Comparison of ENCODE assay signal across 21 mouse cellular contexts in the genomic region with DNA sequence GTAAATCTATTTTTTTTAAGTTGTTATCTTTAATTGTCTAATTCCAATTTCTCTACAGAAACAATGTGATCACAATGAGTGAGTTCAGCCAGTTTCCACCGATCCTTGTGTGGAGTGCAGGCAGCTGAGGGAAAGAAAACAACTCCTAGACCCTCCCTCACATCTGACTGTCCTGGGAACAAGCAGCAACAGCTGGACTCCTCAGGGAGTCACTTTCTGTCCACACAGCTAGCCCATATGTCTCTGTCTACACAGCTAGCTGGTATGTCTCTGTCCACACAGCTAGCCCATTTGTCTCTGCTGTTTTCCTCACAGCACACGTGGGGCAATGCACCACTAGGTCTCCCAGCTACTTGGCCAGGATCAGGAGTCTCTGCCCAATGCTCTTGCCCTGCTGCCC. TPM values are rescaled to one million over a fixed set of nuclear protein-coding genes. Genes with fewer than 3 reads are reported as not detected.
DNase-seq lines count a peak whose midpoint lies in the region; ATAC-seq and TF ChIP-seq lines count a peak whose summit lies in the region.
"Had no signal": no experiment of that assay in that cellular context is flagged by ENCODE, and none has a peak within 500 bp of the region (broad histone marks: within the 10 kb centered on the region; RNA-seq: fewer than 3 reads in every experiment).

No protein-coding gene starts in this region.

- DNase-seq in gastrocnemius, adult 2 months, result no peak
- DNase-seq in gastrocnemius, postnatal 10 days, result no peak
- DNase-seq in heart, postnatal 36 days, result no peak
- DNase-seq in midbrain, embryonic 11.5 days (ENCODE audit: low spot score, missing footprints), result peak; percentile 64
- no peak for DNase-seq in hindbrain, embryonic 11.5 days (ENCODE audit: low spot score)
- DNase-seq: adrenal gland, adult 8-10 months; adrenal gland, postnatal 14 days; adrenal gland, postnatal 36 days; cerebellum, adult 11-12 months; cerebellum, adult 2 months; cerebellum, adult 9-10 months; cerebellum, postnatal 10 days; cerebellum, postnatal 25 days; forebrain, postnatal 0 days had no signal

- WGBS in heart, embryonic 15.5 days, result 74% methylated on average over 2 of the region's 2 CpGs
- WGBS in midbrain, embryonic 11.5 days, result 86% methylated on average over 2 of the region's 2 CpGs
- WGBS in midbrain, embryonic 13.5 days, result 92% methylated on average over 2 of the region's 2 CpGs
- WGBS in hindbrain, embryonic 11.5 days, result 86% methylated on average over 2 of the region's 2 CpGs

- intact Hi-C loops in gastrocnemius, adult 2 months (cut with DNase I), result no loop called here
- intact Hi-C loops in heart, postnatal 36 days (cut with DNase I), result no loop called here

- no peak overlapping the region for H3K4me2 ChIP-seq in heart, embryonic 15.5 days
- H3K4me2 ChIP-seq in midbrain, embryonic 11.5 days, result no peak overlapping the region
- H3K4me2 ChIP-seq in midbrain, embryonic 13.5 days (replicated peaks), result no peak overlapping the region
- H3K4me2 ChIP-seq in myocyte (ENCODE audit: low read depth), result no peak overlapping the region
- no peak overlapping the region for H3K4me2 ChIP-seq in hindbrain, embryonic 11.5 days (replicated peaks; ENCODE audit: low read depth, low read length)
- H3K4me2 ChIP-seq: embryonic facial prominence, embryonic 13.5 days; forebrain, embryonic 13.5 days; forebrain, embryonic 15.5 days had no signal

- TF ChIP-seq CTCF in gastrocnemius, adult 2 months (IDR thresholded peaks at IDR 0.05), result no peak

- no peaks in the 10 kb centered on the region for H3K27me3 ChIP-seq in heart, embryonic 15.5 days
- no peaks in the 10 kb centered on the region for H3K27me3 ChIP-seq in midbrain, embryonic 11.5 days (ENCODE audit: control insufficient read depth, insufficient read depth, low read length)
- no peaks in the 10 kb centered on the region for H3K27me3 ChIP-seq in midbrain, embryonic 13.5 days
- H3K27me3 ChIP-seq in myocyte (ENCODE audit: control insufficient read depth, insufficient read depth, insufficient read length), result no peaks in the 10 kb centered on the region
- no peaks in the 10 kb centered on the region for H3K27me3 ChIP-seq in hindbrain, embryonic 11.5 days (ENCODE audit: control insufficient read depth, insufficient read depth, low read length)
- H3K27me3 ChIP-seq: embryonic facial prominence, embryonic 13.5 days; forebrain, embryonic 13.5 days; forebrain, embryonic 15.5 days had no signal

- ATAC-seq in heart, embryonic 15.5 days (replicated peaks; ENCODE audit: insufficient number of reproducible peaks, insufficient read depth, low FRiP score, low read depth), result no peak
- no peak for ATAC-seq in midbrain, embryonic 11.5 days (ENCODE audit: low FRiP score)
- no peak for ATAC-seq in midbrain, embryonic 13.5 days
- no peak for ATAC-seq in hindbrain, embryonic 11.5 days (ENCODE audit: low FRiP score)
- ATAC-seq: forebrain, embryonic 13.5 days; forebrain, embryonic 15.5 days; forebrain, postnatal 0 days had no signal

- no peaks in the 10 kb centered on the region for H3K4me1 ChIP-seq in heart, embryonic 15.5 days (replicated peaks)
- no peaks in the 10 kb centered on the region for H3K4me1 ChIP-seq in midbrain, embryonic 11.5 days (ENCODE audit: control insufficient read depth, insufficient read depth, low read length)
- no peaks in the 10 kb centered on the region for H3K4me1 ChIP-seq in midbrain, embryonic 13.5 days (replicated peaks)
- H3K4me1 ChIP-seq in hindbrain, embryonic 11.5 days (replicated peaks; ENCODE audit: control insufficient read depth, insufficient read depth, low read length), result no peaks in the 10 kb centered on the region
- H3K4me1 ChIP-seq: embryonic facial prominence, embryonic 13.5 days; forebrain, embryonic 13.5 days; forebrain, embryonic 15.5 days had no signal

- H3K9me3 ChIP-seq in heart, embryonic 15.5 days (replicated peaks), result no peaks in the 10 kb centered on the region
- no peaks in the 10 kb centered on the region for H3K9me3 ChIP-seq in midbrain, embryonic 11.5 days (ENCODE audit: control insufficient read depth, low read length)
- no peaks in the 10 kb centered on the region for H3K9me3 ChIP-seq in midbrain, embryonic 13.5 days
- H3K9me3 ChIP-seq in hindbrain, embryonic 11.5 days (ENCODE audit: control insufficient read depth, low read length), result no peaks in the 10 kb centered on the region
- H3K9me3 ChIP-seq: embryonic facial prominence, embryonic 13.5 days; forebrain, embryonic 13.5 days; forebrain, embryonic 15.5 days had no signal

- H3ac ChIP-seq in myocyte (ENCODE audit: control insufficient read depth, insufficient read length), result no peak overlapping the region

- H3K79me2 ChIP-seq in myocyte (ENCODE audit: control insufficient read depth, insufficient read depth), result peaks cover 9% of the 10 kb centered on the region

- H3K27ac ChIP-seq in gastrocnemius, adult 2 months, result peak overlapping the region; percentile 28
- no peak overlapping the region for H3K27ac ChIP-seq in heart, embryonic 15.5 days
- no peak overlapping the region for H3K27ac ChIP-seq in midbrain, embryonic 11.5 days (ENCODE audit: low read depth, low read length)
- H3K27ac ChIP-seq in midbrain, embryonic 13.5 days, result no peak overlapping the region
- no peak overlapping the region for H3K27ac ChIP-seq in hindbrain, embryonic 11.5 days (ENCODE audit: low read depth, low read length)
- H3K27ac ChIP-seq: embryonic facial prominence, embryonic 13.5 days; forebrain, embryonic 13.5 days; forebrain, embryonic 15.5 days had no signal

- H3K9ac ChIP-seq in heart, embryonic 15.5 days, result 0 out of 2 replicates have a peak overlapping the region, but pooled peaks have one; percentile 6
- H3K9ac ChIP-seq in midbrain, embryonic 11.5 days (ENCODE audit: low read length), result no peak overlapping the region
- no peak overlapping the region for H3K9ac ChIP-seq in midbrain, embryonic 13.5 days (replicated peaks)
- H3K9ac ChIP-seq in hindbrain, embryonic 11.5 days (ENCODE audit: low read depth, low read length), result no peak overlapping the region
- H3K9ac ChIP-seq: embryonic facial prominence, embryonic 13.5 days; forebrain, embryonic 13.5 days; forebrain, embryonic 15.5 days; forebrain, postnatal 0 days had no signal

- peaks cover 55% of the 10 kb centered on the region for H3K36me3 ChIP-seq in heart, embryonic 15.5 days
- peaks cover 10% of the 10 kb centered on the region for H3K36me3 ChIP-seq in midbrain, embryonic 11.5 days (ENCODE audit: control insufficient read depth, insufficient read depth, low read length)
- peaks cover 85% of the 10 kb centered on the region for H3K36me3 ChIP-seq in midbrain, embryonic 13.5 days
- peaks cover 60% of the 10 kb centered on the region for H3K36me3 ChIP-seq in myocyte (ENCODE audit: control insufficient read depth, insufficient read depth)
- 0 out of 2 replicates have a peak, but pooled peaks cover 6% of the 10 kb centered on the region for H3K36me3 ChIP-seq in hindbrain, embryonic 11.5 days (ENCODE audit: control insufficient read depth, insufficient read depth, low read length)

- no peak overlapping the region for H3K4me3 ChIP-seq in gastrocnemius, adult 2 months
- no peak overlapping the region for H3K4me3 ChIP-seq in heart, embryonic 15.5 days
- H3K4me3 ChIP-seq in midbrain, embryonic 11.5 days (ENCODE audit: low read depth, low read length), result no peak overlapping the region
- no peak overlapping the region for H3K4me3 ChIP-seq in midbrain, embryonic 13.5 days (replicated peaks)
- H3K4me3 ChIP-seq in myocyte, result no peak overlapping the region
- no peak overlapping the region for H3K4me3 ChIP-seq in hindbrain, embryonic 11.5 days (ENCODE audit: low read depth, low read length)
- H3K4me3 ChIP-seq: embryonic facial prominence, embryonic 13.5 days; forebrain, embryonic 13.5 days; forebrain, embryonic 15.5 days had no signal

- no peak for TF ChIP-seq POLR2A in myocyte (IDR thresholded peaks at IDR 0.05; ENCODE audit: insufficient read length, low read depth)

RNA-seq across cellular contexts. Expression of a gene that starts 19.0 kb away (rescaled TPM):
- total RNA-seq in gastrocnemius, adult 2 months (2021), result 10 to 100 TPM; 18.5 to 18.8 TPM
- 10 to 100 TPM; 14.6 to 15.3 TPM for total RNA-seq in gastrocnemius, postnatal 10 days (2021)
- polyA plus RNA-seq in heart, embryonic 15.5 days (2015; fragmentation: Nextera tagmentation; extraction: Ambion mirVana), result 27.0 and 38.0 TPM in 2 replicates
- total RNA-seq in heart, postnatal 36 days (2021), result 10 to 100 TPM; 13.8 to 15.4 TPM
- polyA plus RNA-seq in midbrain, embryonic 11.5 days (2014; fragmentation: Nextera tagmentation; extraction: Ambion mirVana), result 25.3 and 29.2 TPM in 2 replicates
- polyA plus RNA-seq in midbrain, embryonic 13.5 days (2015; fragmentation: Nextera tagmentation; extraction: Ambion mirVana), result 80.9 and 81.1 TPM in 2 replicates
- 12.3 TPM for polyA plus RNA-seq in myocyte (2012; fragmentation: generic; extraction: Trizol)
- 27.8 and 33.6 TPM in 2 replicates for polyA plus RNA-seq in hindbrain, embryonic 11.5 days (2014; fragmentation: Nextera tagmentation; extraction: Ambion mirVana)

RNA-seq across cellular contexts. Expression of a gene that starts 36.3 kb away (rescaled TPM):
- under 1 TPM in 1 of 2 experiments, not detected in 1; 0.87 TPM for total RNA-seq in gastrocnemius, adult 2 months (2021)
- under 1 TPM; 0.50 to 0.61 TPM for total RNA-seq in gastrocnemius, postnatal 10 days (2021)
- 0.42 and 0.66 TPM in 2 replicates for polyA plus RNA-seq in heart, embryonic 15.5 days (2015; fragmentation: Nextera tagmentation; extraction: Ambion mirVana)
- total RNA-seq in heart, postnatal 36 days (2021), result not detected
- 1.4 TPM in 2 replicates for polyA plus RNA-seq in midbrain, embryonic 11.5 days (2014; fragmentation: Nextera tagmentation; extraction: Ambion mirVana)
- 1.9 and 2.2 TPM in 2 replicates for polyA plus RNA-seq in midbrain, embryonic 13.5 days (2015; fragmentation: Nextera tagmentation; extraction: Ambion mirVana)
- polyA plus RNA-seq in myocyte (2012; fragmentation: generic; extraction: Trizol), result 1.1 TPM
- polyA plus RNA-seq in hindbrain, embryonic 11.5 days (2014; fragmentation: Nextera tagmentation; extraction: Ambion mirVana), result 1.1 and 1.5 TPM in 2 replicates
- polyA plus RNA-seq: cerebellum, adult 2 months had no signal

RNA-seq across cellular contexts. Expression of a gene that starts 39.9 kb away (rescaled TPM):
- 10 to 100 TPM; 75.8 to 94.9 TPM for total RNA-seq in gastrocnemius, adult 2 months (2021)
- total RNA-seq in gastrocnemius, postnatal 10 days (2021), result 10 to 100 TPM; 60.6 to 66.6 TPM
- polyA plus RNA-seq in heart, embryonic 15.5 days (2015; fragmentation: Nextera tagmentation; extraction: Ambion mirVana), result 22.5 and 30.3 TPM in 2 replicates
- total RNA-seq in heart, postnatal 36 days (2021), result 10 to 100 TPM; 60.4 to 62.2 TPM
- polyA plus RNA-seq in midbrain, embryonic 11.5 days (2014; fragmentation: Nextera tagmentation; extraction: Ambion mirVana), result 41.0 and 44.7 TPM in 2 replicates
- polyA plus RNA-seq in midbrain, embryonic 13.5 days (2015; fragmentation: Nextera tagmentation; extraction: Ambion mirVana), result 35.0 and 38.1 TPM in 2 replicates
- polyA plus RNA-seq in myocyte (2012; fragmentation: generic; extraction: Trizol), result 61.8 TPM
- 37.5 and 40.3 TPM in 2 replicates for polyA plus RNA-seq in hindbrain, embryonic 11.5 days (2014; fragmentation: Nextera tagmentation; extraction: Ambion mirVana)

RNA-seq across cellular contexts. Expression of a gene that starts 44.8 kb away (rescaled TPM):
- 1 to 10 TPM in 1 of 2 experiments, not detected in 1; 1.1 TPM for total RNA-seq in gastrocnemius, adult 2 months (2021)
- not detected for total RNA-seq in gastrocnemius, postnatal 10 days (2021)
- polyA plus RNA-seq in heart, embryonic 15.5 days (2015; fragmentation: Nextera tagmentation; extraction: Ambion mirVana), result 0.09 TPM in 1 of 2 replicates, not detected in the other
- 1 to 10 TPM in 1 of 2 experiments, under 1 TPM in 1; 0.35 to 1.2 TPM for total RNA-seq in heart, postnatal 36 days (2021)
- polyA plus RNA-seq in midbrain, embryonic 11.5 days (2014; fragmentation: Nextera tagmentation; extraction: Ambion mirVana), result not detected in 2 replicates
- not detected in 2 replicates for polyA plus RNA-seq in midbrain, embryonic 13.5 days (2015; fragmentation: Nextera tagmentation; extraction: Ambion mirVana)
- not detected for polyA plus RNA-seq in myocyte (2012; fragmentation: generic; extraction: Trizol)
- polyA plus RNA-seq in hindbrain, embryonic 11.5 days (2014; fragmentation: Nextera tagmentation; extraction: Ambion mirVana), result not detected in 2 replicates
- total RNA-seq: ES-E14; forebrain, postnatal 0 days had no signal
- polyA plus RNA-seq: forebrain, embryonic 13.5 days; forebrain, embryonic 15.5 days; forebrain, postnatal 0 days had no signal

RNA-seq across cellular contexts. Expression of a gene that starts 49.3 kb away (rescaled TPM):
- 100 to 1,000 TPM; 201 to 262 TPM for total RNA-seq in gastrocnemius, adult 2 months (2021)
- total RNA-seq in gastrocnemius, postnatal 10 days (2021), result 100 to 1,000 TPM; 439 to 618 TPM
- 921 and 1,308 TPM in 2 replicates for polyA plus RNA-seq in heart, embryonic 15.5 days (2015; fragmentation: Nextera tagmentation; extraction: Ambion mirVana)
- total RNA-seq in heart, postnatal 36 days (2021), result 100 to 1,000 TPM; 218 to 338 TPM
- polyA plus RNA-seq in midbrain, embryonic 11.5 days (2014; fragmentation: Nextera tagmentation; extraction: Ambion mirVana), result 2,965 and 3,081 TPM in 2 replicates
- polyA plus RNA-seq in midbrain, embryonic 13.5 days (2015; fragmentation: Nextera tagmentation; extraction: Ambion mirVana), result 3,928 and 4,113 TPM in 2 replicates
- 2,358 TPM for polyA plus RNA-seq in myocyte (2012; fragmentation: generic; extraction: Trizol)
- 3,592 and 3,665 TPM in 2 replicates for polyA plus RNA-seq in hindbrain, embryonic 11.5 days (2014; fragmentation: Nextera tagmentation; extraction: Ambion mirVana)
